Mouse (Mus musculus) myocyte (in vitro differentiated cells): Measurements from ENCODE around the gene Olfr1224-ps1.

Experiments used
- E2F4 ChIP-seq: IDR thresholded peaks from one replicate; pipeline ENCODE4 v1.6.1; 2011; ENCODE audit warnings: mild to moderate bottlenecking, control low read depth, moderate library complexity; ENCODE audit not compliant: insufficient read depth
- MYOD1 ChIP-seq, 3 experiments: IDR thresholded peaks; one replicate each; pipeline ENCODE4 v1.6.1; 2011; ENCODE audit warnings: control low read depth in 2 of 3, low read depth in 2 of 3, mild to moderate bottlenecking in 2 of 3, moderate library complexity in 1 of 3; ENCODE audit not compliant: insufficient read length in 2 of 3, control insufficient read depth in 1 of 3
- MYOG ChIP-seq, 3 experiments: IDR thresholded peaks; one replicate each; pipeline ENCODE4 v1.6.1; 2011; ENCODE audit warnings: control low read depth in 2 of 3, low read depth in 2 of 3, mild to moderate bottlenecking in 2 of 3; ENCODE audit not compliant: insufficient read length in 2 of 3, control insufficient read depth in 1 of 3, insufficient read depth in 1 of 3
- POLR2A ChIP-seq: IDR thresholded peaks from one replicate; pipeline ENCODE4 v1.6.1; 2011; ENCODE audit warnings: low read depth, mild to moderate bottlenecking, control low read depth, moderate library complexity; ENCODE audit not compliant: insufficient read length
- POLR2AphosphoS2 ChIP-seq: IDR thresholded peaks from one replicate; pipeline ENCODE4 v1.6.1; 2011; ENCODE audit warnings: low read depth, control low read depth; ENCODE audit not compliant: insufficient read length
- SRF ChIP-seq: IDR thresholded peaks from one replicate; pipeline ENCODE4 v1.6.1; 2011; ENCODE audit warnings: low read depth; ENCODE audit not compliant: control insufficient read depth, insufficient read length
- TCF12 ChIP-seq: IDR thresholded peaks from one replicate; pipeline ENCODE4 v1.6.1; 2011; ENCODE audit warnings: mild to moderate bottlenecking, control low read depth; ENCODE audit not compliant: poor library complexity, insufficient read depth, severe bottlenecking
- USF1 ChIP-seq: IDR thresholded peaks from one replicate; pipeline ENCODE4 v1.6.1; 2011; ENCODE audit warnings: low read depth, mild to moderate bottlenecking, control low read depth, moderate library complexity

DNA sequence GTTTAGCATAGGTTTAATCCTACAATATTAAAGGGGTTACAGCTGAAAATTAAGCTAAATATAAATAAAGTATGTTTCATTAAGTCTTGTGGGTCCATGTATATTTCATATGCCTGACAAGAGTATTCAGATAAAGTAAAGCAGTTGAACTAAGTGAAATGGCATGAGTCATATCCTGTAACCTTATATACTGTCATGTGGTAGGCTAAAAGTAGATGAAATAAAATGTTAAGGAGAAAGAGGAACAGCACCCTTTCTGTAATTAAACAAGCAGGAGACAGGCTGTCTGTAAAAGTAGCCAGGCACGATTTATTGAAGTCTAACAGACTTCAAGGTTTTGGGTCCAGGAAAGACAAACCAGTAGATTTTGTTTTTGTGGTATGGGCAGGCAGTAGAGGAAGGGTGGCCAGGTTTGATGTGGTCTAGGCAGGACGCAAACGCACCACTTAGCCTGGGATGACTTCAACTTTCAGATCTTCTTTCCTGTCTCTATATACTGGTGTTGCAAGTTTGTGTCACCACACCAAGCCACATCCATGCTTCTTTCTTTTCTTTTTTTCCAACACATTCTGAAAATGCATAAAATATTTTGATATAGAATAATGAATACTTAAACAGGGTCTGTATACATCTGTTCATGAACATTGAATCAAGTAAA lies 32.6 kb upstream of the Olfr1224-ps1 start:
- TF ChIP-seq POLR2A (no peak), TCF12 (no peak), USF1 (no peak), MYOD1 (IDR thresholded peaks at IDR 0.05; ENCODE audit: control insufficient read depth in 1 of 3, insufficient read length in 2 of 3, low read depth in 2 of 3) (no peak), SRF (no peak), E2F4 (no peak), MYOG (IDR thresholded peaks at IDR 0.05; ENCODE audit: control insufficient read depth in 1 of 3, insufficient read depth in 1 of 3, insufficient read length in 2 of 3, low read depth in 2 of 3) (no peak), POLR2AphosphoS2 (no peak)
